Mouse (Mus musculus): ENCODE results near the gene Mad1l1. TPM values are rescaled to one million over a fixed set of nuclear protein-coding genes. Genes with fewer than 3 reads are reported as not detected.

Gene Mad1l1
- polyA plus RNA-seq, 1 experiment from 2014 or later = 24.8 TPM

DNA sequence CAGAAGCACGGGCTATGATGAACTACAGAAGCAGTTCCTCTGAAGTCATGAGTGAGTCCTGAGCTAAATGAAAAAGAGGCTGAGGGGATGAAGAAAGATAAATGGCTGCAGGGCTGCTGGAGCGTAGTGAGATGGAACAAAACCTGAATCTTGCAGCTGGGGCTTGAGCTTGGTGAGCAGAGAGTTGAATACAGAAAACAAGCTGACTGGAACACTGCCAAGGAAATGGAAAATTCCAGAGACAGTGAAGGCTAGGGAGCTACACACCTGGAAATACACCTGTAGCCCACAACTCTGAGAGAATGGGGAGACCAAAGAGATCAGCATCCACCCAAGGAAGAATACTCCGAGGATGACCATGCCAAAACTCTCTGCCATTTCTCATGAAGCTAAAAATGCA lies 93.0 kb downstream of the Mad1l1 start:
- Histone ChIP-seq H3K4me3 (replicated peaks) (no peak overlapping the region), H3K27ac (no peak overlapping the region), H3K4me2 (no peak overlapping the region), H3K36me3 (no peaks in the 10 kb centered on the region; the same call in 1 of the 2 replicates), H3K27me3 (no peaks in the 10 kb centered on the region), H3K9ac (no peak overlapping the region), H3K4me1 (replicated peaks) (peaks cover 10% of the 10 kb centered on the region), H3K9me3 (replicated peaks) (no peaks in the 10 kb centered on the region)
- ATAC-seq (ENCODE audit: low read depth) (no peak), DNase-seq (no peak)
- 73% methylated on average over 3 of the region's 3 CpGs for WGBS (ENCODE audit: insufficient replicate concordance)

DNA sequence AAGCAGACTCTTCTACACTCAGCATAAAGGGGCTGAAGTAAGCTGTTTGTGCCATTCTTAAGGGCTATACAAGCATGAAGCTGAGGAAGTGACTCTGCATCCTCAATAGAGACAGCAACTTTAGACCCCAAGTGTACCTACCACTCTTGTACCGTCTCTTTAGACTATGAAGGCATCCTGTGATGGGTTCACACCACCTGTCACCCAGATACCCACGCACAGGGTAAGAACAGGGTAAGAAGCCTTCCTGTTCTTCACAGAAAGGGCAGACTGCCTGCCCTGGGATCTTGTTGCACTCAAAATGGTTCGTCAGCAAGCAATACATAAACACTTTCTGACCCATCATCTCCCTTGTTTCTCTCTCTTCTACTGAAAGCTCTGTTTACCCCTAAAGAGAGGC lies 94.5 kb downstream of the Mad1l1 start:
- DNase-seq (no peak), ATAC-seq (ENCODE audit: low read depth) (no peak)
- H3K27ac ChIP-seq = no peak overlapping the region
- no peaks in the 10 kb centered on the region for H3K27me3 ChIP-seq
- WGBS (ENCODE audit: insufficient replicate concordance) = 68% methylated on average over 3 of the region's 3 CpGs
- H3K9me3 ChIP-seq (replicated peaks) = no peaks in the 10 kb centered on the region
- H3K36me3 ChIP-seq = no peaks in the 10 kb centered on the region
- H3K4me2 ChIP-seq = no peak overlapping the region
- no peak overlapping the region for H3K4me3 ChIP-seq (replicated peaks)
- H3K4me1 ChIP-seq (replicated peaks) = peaks cover 10% of the 10 kb centered on the region
- no peak overlapping the region for H3K9ac ChIP-seq

DNA sequence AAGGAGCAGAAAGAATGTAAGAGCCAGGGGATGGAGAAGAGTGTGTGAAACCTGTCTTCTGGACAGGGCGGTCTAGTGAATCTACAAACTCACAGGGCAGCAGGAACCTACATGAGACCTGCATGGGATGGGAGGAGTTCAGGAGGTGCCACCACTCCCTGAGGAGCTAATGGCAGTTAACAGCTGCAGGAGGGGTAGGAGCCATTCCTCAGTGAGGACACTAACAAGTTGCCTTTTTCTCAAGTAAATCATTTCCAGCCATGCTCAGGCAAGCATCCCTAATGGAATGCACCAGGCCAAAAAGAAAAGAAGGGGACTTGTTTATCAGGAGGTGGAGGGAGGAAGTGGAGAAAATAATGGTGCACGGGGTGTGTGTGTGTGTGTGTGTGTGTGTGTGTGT lies 95.5 kb downstream of the Mad1l1 start:
- ATAC-seq (ENCODE audit: low read depth) = no peak
- no peak overlapping the region for H3K4me2 ChIP-seq
- H3K27me3 ChIP-seq = no peaks in the 10 kb centered on the region
- H3K4me3 ChIP-seq (replicated peaks) = no peak overlapping the region
- 76% methylated on average over 2 of the region's 2 CpGs for WGBS (ENCODE audit: insufficient replicate concordance)
- H3K9me3 ChIP-seq (replicated peaks) = no peaks in the 10 kb centered on the region
- no peaks in the 10 kb centered on the region for H3K36me3 ChIP-seq
- H3K9ac ChIP-seq = no peak overlapping the region
- H3K4me1 ChIP-seq (replicated peaks) = peaks cover 10% of the 10 kb centered on the region
- no peak overlapping the region for H3K27ac ChIP-seq
- no peak for DNase-seq

DNA sequence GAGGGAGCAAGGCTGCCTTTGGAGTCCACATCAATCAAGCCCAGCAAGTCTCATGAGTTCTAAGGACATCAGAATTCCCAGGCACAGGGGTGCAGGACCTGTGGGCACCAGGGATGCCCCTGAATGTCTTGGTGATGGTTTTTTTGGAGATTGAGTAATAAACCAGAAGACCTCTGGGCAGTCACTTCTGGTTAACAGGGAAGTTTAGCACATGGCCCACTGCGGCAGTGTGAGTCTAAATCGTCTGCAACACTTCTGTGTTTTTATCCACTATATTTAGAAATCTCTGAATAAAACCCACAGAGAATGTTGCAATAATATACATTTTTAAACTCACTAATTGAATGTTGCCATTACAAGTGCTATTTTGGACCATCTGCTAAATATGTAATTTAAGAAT lies 96.2 kb downstream of the Mad1l1 start:
- H3K9ac ChIP-seq = no peak overlapping the region
- no peak for DNase-seq
- no peaks in the 10 kb centered on the region for H3K9me3 ChIP-seq (replicated peaks)
- H3K4me1 ChIP-seq (replicated peaks) = peaks cover 7% of the 10 kb centered on the region
- WGBS (ENCODE audit: insufficient replicate concordance) = 77% methylated on average over 2 of the region's 2 CpGs
- no peak for ATAC-seq (ENCODE audit: low read depth)
- no peak overlapping the region for H3K4me3 ChIP-seq (replicated peaks)
- H3K27me3 ChIP-seq = no peaks in the 10 kb centered on the region
- no peak overlapping the region for H3K4me2 ChIP-seq
- H3K27ac ChIP-seq = no peak overlapping the region
- no peaks in the 10 kb centered on the region for H3K36me3 ChIP-seq

DNA sequence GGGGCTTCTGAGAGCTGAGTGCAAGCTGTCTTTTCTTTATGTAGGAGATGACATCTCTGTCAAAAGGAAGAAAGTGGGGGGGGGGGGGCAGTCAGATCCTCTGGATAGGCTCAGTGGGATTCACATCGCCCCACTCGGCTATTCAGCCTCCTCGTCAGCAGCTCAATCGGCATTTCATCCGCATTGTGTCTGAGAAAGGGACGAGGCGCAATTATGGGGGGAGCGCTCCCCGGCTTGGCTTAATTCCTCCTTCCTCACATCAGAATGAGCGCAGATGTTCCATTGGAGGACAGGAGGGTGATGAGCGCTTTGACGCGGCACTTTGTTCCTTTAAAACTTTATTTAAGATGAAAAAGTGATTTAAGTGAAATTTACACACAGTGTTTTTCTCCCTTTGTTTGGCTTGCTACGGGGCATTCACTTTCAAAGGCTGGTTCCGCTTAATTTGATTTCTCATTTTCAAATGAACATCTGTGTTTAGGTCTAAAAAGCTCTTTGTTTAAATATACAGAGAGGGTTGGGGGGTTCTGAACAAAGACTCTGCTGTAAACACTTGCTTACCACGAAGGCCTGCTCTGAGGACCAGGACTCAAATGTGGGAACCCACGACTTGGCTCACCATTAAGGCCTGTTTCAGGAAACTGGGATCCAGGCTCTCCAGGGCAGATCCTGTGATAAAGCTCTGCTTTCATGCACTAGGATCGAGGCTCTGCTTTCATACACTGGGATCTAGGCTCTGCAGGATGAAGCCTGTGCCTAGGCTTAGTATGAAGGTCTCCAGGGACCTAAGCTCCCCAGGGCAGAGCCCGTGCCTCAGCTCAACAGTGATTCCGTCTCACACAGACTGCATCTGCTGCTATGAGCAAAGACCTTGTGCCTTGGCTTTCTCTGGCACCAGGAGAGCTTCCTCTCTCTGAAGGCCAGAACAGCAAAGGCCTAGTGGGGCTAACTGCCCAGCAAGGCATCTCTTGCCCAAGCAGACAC lies 98.0 kb downstream of the Mad1l1 start:
- ATAC-seq (ENCODE audit: low read depth) (no peak), DNase-seq (no peak)
- Histone ChIP-seq H3K27ac (no peak overlapping the region), H3K9ac (no peak overlapping the region), H3K4me1 (replicated peaks) (no peaks in the 10 kb centered on the region), H3K27me3 (no peaks in the 10 kb centered on the region), H3K36me3 (no peaks in the 10 kb centered on the region), H3K9me3 (replicated peaks) (no peaks in the 10 kb centered on the region), H3K4me3 (replicated peaks) (no peak overlapping the region), H3K4me2 (no peak overlapping the region)
- 86% methylated on average over 20 of the region's 20 CpGs for WGBS (ENCODE audit: insufficient replicate concordance)

GRCm38 (mm10) chr5:140221016-140221650 lies 100.2 kb downstream of the Mad1l1 start:
- no peaks in the 10 kb centered on the region for H3K9me3 ChIP-seq (replicated peaks)
- no peaks in the 10 kb centered on the region for H3K4me1 ChIP-seq (replicated peaks)
- 74% methylated on average over 3 of the region's 3 CpGs for WGBS (ENCODE audit: insufficient replicate concordance)
- no peaks in the 10 kb centered on the region for H3K27me3 ChIP-seq
- no peak overlapping the region for H3K27ac ChIP-seq
- H3K9ac ChIP-seq = no peak overlapping the region
- no peaks in the 10 kb centered on the region for H3K36me3 ChIP-seq
- no peak overlapping the region for H3K4me2 ChIP-seq
- DNase-seq (no peak), ATAC-seq (ENCODE audit: low read depth) (no peak)
- H3K4me3 ChIP-seq (replicated peaks) = no peak overlapping the region

DNA sequence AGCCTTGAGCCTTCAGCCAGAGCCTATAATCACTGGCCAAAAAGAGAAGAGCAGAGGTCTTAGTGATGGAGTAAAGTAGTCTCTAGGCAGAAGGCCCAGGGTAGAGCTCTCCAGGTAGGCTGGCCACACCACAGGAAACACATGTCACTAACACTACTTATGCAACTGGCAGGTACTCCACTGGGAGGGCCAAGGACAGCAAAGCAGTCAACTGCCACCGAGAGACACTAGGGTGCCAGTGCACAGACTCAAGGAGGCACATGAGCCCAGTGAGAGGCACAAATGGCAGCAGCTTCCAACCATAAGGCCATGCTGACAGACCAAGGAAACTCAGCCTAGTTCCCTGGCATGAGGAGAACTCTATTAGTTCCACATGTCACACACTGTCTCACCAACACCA lies 102.1 kb downstream of the Mad1l1 start:
- H3K4me1 ChIP-seq (replicated peaks) = no peaks in the 10 kb centered on the region
- H3K4me3 ChIP-seq (replicated peaks) = no peak overlapping the region
- no peak overlapping the region for H3K4me2 ChIP-seq
- ATAC-seq (ENCODE audit: low read depth) (no peak), DNase-seq (no peak)
- no peaks in the 10 kb centered on the region for H3K27me3 ChIP-seq
- H3K27ac ChIP-seq = no peak overlapping the region
- H3K9me3 ChIP-seq (replicated peaks) = no peaks in the 10 kb centered on the region
- H3K9ac ChIP-seq = no peak overlapping the region
- 76% methylated on average over 1 of the region's 1 CpGs for WGBS (ENCODE audit: insufficient replicate concordance)
- H3K36me3 ChIP-seq = no peaks in the 10 kb centered on the region

DNA sequence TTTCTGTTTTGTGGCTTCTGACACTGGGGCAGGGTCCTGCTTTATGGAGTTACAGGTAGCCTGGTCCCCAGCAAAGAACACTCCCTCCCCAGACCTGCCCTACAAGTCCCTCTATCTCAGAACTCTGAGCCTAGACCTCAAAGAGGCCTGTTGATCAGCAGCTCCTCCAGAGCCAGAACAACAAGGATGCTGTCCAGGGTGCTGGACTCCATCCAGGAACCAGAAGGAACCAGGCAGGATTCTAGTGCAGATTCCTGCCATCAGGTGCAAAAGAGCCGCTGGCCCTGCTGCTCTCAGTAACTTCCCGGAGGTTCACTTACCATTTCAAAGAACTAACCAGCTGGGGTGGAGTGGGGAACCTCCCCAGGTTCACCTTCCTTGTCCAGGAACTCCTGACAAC lies 103.5 kb downstream of the Mad1l1 start:
- DNase-seq (no peak), ATAC-seq (ENCODE audit: low read depth) (no peak)
- H3K4me2 ChIP-seq = no peak overlapping the region
- H3K4me1 ChIP-seq (replicated peaks) = no peaks in the 10 kb centered on the region
- no peak overlapping the region for H3K4me3 ChIP-seq (replicated peaks)
- 62% methylated on average over 2 of the region's 2 CpGs for WGBS (ENCODE audit: insufficient replicate concordance)
- H3K36me3 ChIP-seq = no peaks in the 10 kb centered on the region
- H3K9me3 ChIP-seq (replicated peaks) = no peaks in the 10 kb centered on the region
- no peaks in the 10 kb centered on the region for H3K27me3 ChIP-seq
- no peak overlapping the region for H3K9ac ChIP-seq
- H3K27ac ChIP-seq = no peak overlapping the region

- ATAC-seq (ENCODE audit: low read depth) (no peak), DNase-seq (no peak)
- Histone ChIP-seq H3K27ac (no peak overlapping the region), H3K4me1 (replicated peaks) (no peaks in the 10 kb centered on the region), H3K36me3 (no peaks in the 10 kb centered on the region), H3K9ac (no peak overlapping the region), H3K4me2 (no peak overlapping the region), H3K4me3 (replicated peaks) (no peak overlapping the region), H3K9me3 (replicated peaks) (no peaks in the 10 kb centered on the region), H3K27me3 (no peaks in the 10 kb centered on the region)
- WGBS (ENCODE audit: insufficient replicate concordance) = 43% methylated on average over 3 of the region's 3 CpGs
Measured at GRCm38 (mm10) chr5:140217083-140217482, 104.3 kb downstream of the Mad1l1 start.

DNA sequence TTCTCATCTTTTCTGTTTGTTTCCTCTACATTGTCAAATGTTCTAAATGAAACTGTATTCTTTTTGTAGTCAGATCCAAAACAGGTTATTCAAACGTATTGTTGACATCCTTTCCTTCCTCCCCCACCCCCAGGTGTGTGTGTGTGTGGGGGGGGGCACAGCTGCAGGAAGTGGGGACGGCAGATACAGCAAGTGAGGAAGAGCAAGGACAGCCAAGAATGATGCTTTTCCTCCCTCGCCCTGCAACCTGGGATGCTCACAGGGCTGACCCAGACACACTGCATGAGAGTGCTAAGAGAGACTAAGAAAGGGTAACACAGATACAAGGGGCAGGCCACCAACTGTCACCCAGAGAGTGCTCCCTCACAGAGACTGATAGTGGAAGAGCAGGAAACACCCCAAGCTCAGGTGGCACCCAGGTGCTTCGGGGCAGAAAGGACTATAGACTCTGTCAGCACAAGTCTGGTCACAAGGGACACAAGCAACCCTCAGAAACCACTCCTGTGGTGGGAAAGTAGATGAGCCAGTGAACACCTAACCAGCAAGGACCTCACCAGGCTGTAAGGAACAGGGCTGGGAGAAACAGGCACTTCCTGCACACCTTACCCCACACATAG lies 105.8 kb downstream of the Mad1l1 start:
- ATAC-seq (ENCODE audit: low read depth) = no peak
- WGBS (ENCODE audit: insufficient replicate concordance) = 69% methylated on average over 4 of the region's 4 CpGs
- no peaks in the 10 kb centered on the region for H3K36me3 ChIP-seq
- no peak overlapping the region for H3K4me2 ChIP-seq
- no peak overlapping the region for H3K4me3 ChIP-seq (replicated peaks)
- DNase-seq = no peak
- no peaks in the 10 kb centered on the region for H3K27me3 ChIP-seq
- H3K4me1 ChIP-seq (replicated peaks) = peaks cover 10% of the 10 kb centered on the region
- H3K9me3 ChIP-seq (replicated peaks) = no peaks in the 10 kb centered on the region
- H3K27ac ChIP-seq = no peak overlapping the region
- H3K9ac ChIP-seq = no peak overlapping the region

DNA sequence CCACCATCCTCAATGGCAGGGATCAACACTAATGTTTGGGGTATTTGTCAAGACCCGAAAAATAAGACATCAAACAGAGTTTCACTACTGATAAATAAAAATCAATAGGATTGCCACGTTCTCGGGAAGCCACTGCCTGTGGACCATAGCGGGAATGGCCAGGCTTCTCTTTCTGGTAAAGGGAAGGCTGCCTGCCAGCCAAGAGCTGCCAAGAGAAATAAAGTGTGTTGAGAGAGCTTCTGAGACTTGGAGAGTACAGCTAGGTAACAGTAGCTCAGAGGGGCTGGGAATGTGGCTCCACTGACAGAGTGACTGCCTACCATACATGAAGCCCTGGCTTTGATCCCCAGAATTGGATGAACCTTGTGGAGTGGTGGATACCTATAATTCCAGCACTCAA lies 108.4 kb downstream of the Mad1l1 start:
- DNase-seq (no peak), ATAC-seq (ENCODE audit: low read depth) (no peak)
- Histone ChIP-seq H3K27me3 (no peaks in the 10 kb centered on the region), H3K4me3 (replicated peaks) (no peak overlapping the region), H3K4me1 (replicated peaks) (peaks cover 35% of the 10 kb centered on the region), H3K9me3 (replicated peaks) (no peaks in the 10 kb centered on the region), H3K36me3 (no peaks in the 10 kb centered on the region), H3K9ac (no peak overlapping the region), H3K4me2 (no peak overlapping the region), H3K27ac (no peak overlapping the region)
- WGBS (ENCODE audit: insufficient replicate concordance) = 73% methylated on average over 4 of the region's 4 CpGs
